1 mouse cellular context compared by ENCODE assay signal in genomic region chr3:90576351-90577001, GRCm38 (mm10).
TF ChIP-seq lines count a peak whose summit lies in the region.

No protein-coding gene starts in this region.

TF ChIP-seq in C2C12, 6 proteins besides CTCF, POLR2A, EP300 and RAD21:
- TF ChIP-seq MYOD1 (IDR thresholded peaks at IDR 0.05; ENCODE audit: control insufficient read depth, insufficient read length, low read depth) (peak; percentile 52), USF1 (IDR thresholded peaks at IDR 0.05; ENCODE audit: low read depth) (peak; percentile 48), MAX (IDR thresholded peaks at IDR 0.05) (peak; percentile 91), FOSL1 (IDR thresholded peaks at IDR 0.05; ENCODE audit: insufficient read depth, low read length, poor library complexity, severe bottlenecking) (no peak), MYOG (IDR thresholded peaks at IDR 0.05; ENCODE audit: control insufficient read depth, extremely low read depth, insufficient read length) (no peak), CEBPB (IDR thresholded peaks at IDR 0.05; ENCODE audit: low read depth) (no peak)
